Mouse (Mus musculus) liver, embryonic 11.5 days (tissue): Measurements from ENCODE around the gene Ehbp1l1. TPM values are rescaled to one million over a fixed set of nuclear protein-coding genes. Genes with fewer than 3 reads are reported as not detected.

Source experiments
- ATAC-seq: fragments of 200-750 bp; cut with Nextera tagmentation; replicated peaks from 2 replicates; pipeline ENCODE4 v1.8.0; 2017; ENCODE audit warnings: moderate number of reproducible peaks, mild to moderate bottlenecking, moderate TSS enrichment, moderate library complexity; ENCODE audit not compliant: low FRiP score
- DNase-seq: peaks from one replicate; pipeline ENCODE4 v3.0.0-alpha.2; 2017; ENCODE audit warnings: low spot score
- H3K27ac ChIP-seq: fragments of 300-500 bp; sonication (generic); 2 replicates; pipeline ENCODE4 v1.5.1; 2014; ENCODE audit warnings: mild to moderate bottlenecking, low read depth, low read length, control low read depth
- H3K27me3 ChIP-seq: fragments of 300-500 bp; sonication (generic); replicated peaks from 2 replicates; pipeline ENCODE4 v1.6.1; 2014; ENCODE audit warnings: low read length, mixed read lengths; ENCODE audit not compliant: control insufficient read depth, insufficient read depth
- H3K36me3 ChIP-seq: fragments of 300-500 bp; sonication (generic); 2 replicates; pipeline ENCODE4 v1.6.1; 2014; ENCODE audit warnings: mild to moderate bottlenecking, low read length, moderate library complexity, mixed read lengths; ENCODE audit not compliant: control insufficient read depth, insufficient read depth
- H3K4me1 ChIP-seq: fragments of 300-500 bp; sonication (generic); replicated peaks from 2 replicates; pipeline ENCODE4 v1.6.1; 2014; ENCODE audit warnings: low read length, mixed read lengths; ENCODE audit not compliant: control insufficient read depth, insufficient read depth
- H3K4me2 ChIP-seq: fragments of 300-500 bp; sonication (generic); 2 replicates; pipeline ENCODE4 v1.6.1; 2014; ENCODE audit warnings: mild to moderate bottlenecking, control low read depth, moderate library complexity
- H3K4me3 ChIP-seq: fragments of 300-500 bp; sonication (generic); 2 replicates; pipeline ENCODE4 v1.5.1; 2014; ENCODE audit warnings: low read depth, low read length, control low read depth
- H3K9ac ChIP-seq: fragments of 300-500 bp; sonication (generic); 2 replicates; pipeline ENCODE4 v1.6.1; 2014; ENCODE audit warnings: low read depth, low read length, control low read depth
- H3K9me3 ChIP-seq: fragments of 300-500 bp; sonication (generic); 2 replicates; pipeline ENCODE4 v1.6.1; 2016; ENCODE audit warnings: low read length, inconsistent platforms, mixed read lengths; ENCODE audit not compliant: control insufficient read depth
- WGBS: fragments of 180-500 bp; shearing (Covaris S2); extraction: QIAGEN DNeasy Blood & Tissue Kit; methylation state at CpG from one replicate; pipeline ENCODE4 v1.1.7; 2014; 5-methylcytosine and 5-hydroxymethylcytosine counted together
- polyA plus RNA-seq: library from polyadenylated mRNA; unstranded; fragments of >200 nt; fragmentation: Nextera tagmentation; extraction: Ambion mirVana; gene quantifications from 2 replicates; pipeline ENCODE4 v1.2.1, GENCODE M21; 2014

The Ehbp1l1 gene
- polyA plus RNA-seq, 1 experiment from 2014 or later: 67.1 TPM

DNA sequence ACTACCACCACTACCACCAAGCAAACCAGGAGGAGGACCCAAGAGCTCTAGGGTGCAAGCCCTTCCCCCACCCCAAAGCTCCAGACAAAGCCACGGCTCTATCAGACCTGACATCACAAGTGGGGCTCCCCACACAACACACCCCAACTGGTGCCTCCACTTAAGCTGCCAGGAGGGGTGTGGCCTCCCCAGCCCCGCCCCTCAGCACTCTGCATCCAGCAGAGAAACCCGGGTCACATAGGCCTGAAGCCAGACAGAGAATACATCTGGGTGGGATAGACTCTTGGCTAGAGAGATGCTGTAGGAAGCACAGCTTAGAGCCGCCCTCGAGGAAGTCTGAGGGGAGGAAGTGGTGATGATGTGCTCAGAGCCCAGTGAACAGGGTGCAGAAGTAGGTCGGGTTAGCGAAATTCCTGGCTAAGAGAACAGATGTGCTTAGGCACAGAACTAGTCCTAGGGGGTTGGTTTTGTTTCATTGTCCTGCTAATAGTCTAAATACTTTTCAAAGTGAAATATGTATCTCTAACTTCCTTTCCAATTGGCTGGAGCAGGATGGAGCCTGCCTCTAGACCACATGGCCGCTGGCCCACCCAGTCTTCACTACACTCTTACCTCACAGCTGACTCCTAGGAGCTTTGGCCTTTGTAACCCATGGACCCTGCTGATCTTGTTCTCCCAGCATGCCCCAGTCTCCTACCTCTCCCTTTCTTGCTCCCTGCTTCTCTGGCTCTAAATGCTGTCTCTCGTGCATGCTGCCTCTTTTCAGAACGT, 21.1 kb downstream of the Ehbp1l1 start:
- 0 out of 2 replicates have a peak overlapping the region, but pooled peaks have one; percentile 28 for H3K9ac ChIP-seq
- peaks cover 16% of the 10 kb centered on the region for H3K4me1 ChIP-seq
- DNase-seq (no peak), ATAC-seq (peak; percentile 78)
- peak overlapping the region; percentile 40; the same call in 1 of the 2 replicates for H3K27ac ChIP-seq
- peaks cover 50% of the 10 kb centered on the region for H3K36me3 ChIP-seq
- H3K9me3 ChIP-seq: no peaks in the 10 kb centered on the region
- H3K4me3 ChIP-seq: no peak overlapping the region
- 46% methylated on average over 10 of the region's 10 CpGs for WGBS
- no peak overlapping the region; the same call in 1 of the 2 replicates for H3K4me2 ChIP-seq
- H3K27me3 ChIP-seq: no peaks in the 10 kb centered on the region

DNA sequence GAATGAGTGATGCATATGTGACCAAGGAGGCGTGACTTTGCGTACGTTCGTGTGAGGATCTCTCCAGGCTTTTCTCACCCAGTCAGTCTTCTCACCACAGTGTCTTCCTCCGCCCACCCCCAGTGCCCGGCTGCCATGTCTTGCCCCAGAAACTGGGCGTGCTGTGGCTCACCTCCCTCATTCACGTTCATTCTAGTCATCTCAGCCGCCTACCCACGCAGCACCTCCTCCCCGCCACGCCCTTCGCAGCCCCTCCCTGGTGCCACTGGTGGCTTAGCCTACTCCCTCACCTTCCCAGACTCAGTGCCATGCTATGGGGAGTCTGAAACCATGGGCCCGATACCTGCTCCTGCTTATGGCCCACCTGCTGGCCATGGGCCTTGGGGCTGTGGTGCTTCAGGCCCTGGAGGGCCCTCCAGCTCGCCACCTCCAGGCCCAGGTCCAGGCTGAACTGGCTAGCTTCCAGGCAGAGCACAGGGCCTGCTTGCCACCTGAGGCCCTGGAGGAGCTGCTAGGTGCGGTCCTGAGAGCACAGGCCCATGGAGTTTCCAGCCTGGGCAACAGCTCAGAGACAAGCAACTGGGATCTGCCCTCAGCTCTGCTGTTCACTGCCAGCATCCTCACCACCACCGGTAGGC, 21.8 kb downstream of the Ehbp1l1 start, which contains the start of gene Kcnk7:
Gene Kcnk7, plus strand, starts transcription at position 205 of the 638 bp plus-strand sequence.
- 64% methylated on average over 17 of the region's 17 CpGs for WGBS
- H3K4me3 ChIP-seq: no peak within 1 kb of the TSS
- peak within 1 kb of the TSS; percentile 8; the same call in 1 of the 2 replicates for H3K4me2 ChIP-seq
- ATAC-seq (peak; percentile 40), DNase-seq (no peak)
- H3K9me3 ChIP-seq: no peaks in the 10 kb centered on the region
- peak within 1 kb of the TSS; percentile 40; the same call in 1 of the 2 replicates for H3K27ac ChIP-seq
- 0 out of 2 replicates have a peak within 1 kb of the TSS, but pooled peaks have one; percentile 28 for H3K9ac ChIP-seq
- peaks cover 50% of the 10 kb centered on the region for H3K36me3 ChIP-seq
- no peaks in the 10 kb centered on the region for H3K27me3 ChIP-seq
- H3K4me1 ChIP-seq: peaks cover 16% of the 10 kb centered on the region

DNA sequence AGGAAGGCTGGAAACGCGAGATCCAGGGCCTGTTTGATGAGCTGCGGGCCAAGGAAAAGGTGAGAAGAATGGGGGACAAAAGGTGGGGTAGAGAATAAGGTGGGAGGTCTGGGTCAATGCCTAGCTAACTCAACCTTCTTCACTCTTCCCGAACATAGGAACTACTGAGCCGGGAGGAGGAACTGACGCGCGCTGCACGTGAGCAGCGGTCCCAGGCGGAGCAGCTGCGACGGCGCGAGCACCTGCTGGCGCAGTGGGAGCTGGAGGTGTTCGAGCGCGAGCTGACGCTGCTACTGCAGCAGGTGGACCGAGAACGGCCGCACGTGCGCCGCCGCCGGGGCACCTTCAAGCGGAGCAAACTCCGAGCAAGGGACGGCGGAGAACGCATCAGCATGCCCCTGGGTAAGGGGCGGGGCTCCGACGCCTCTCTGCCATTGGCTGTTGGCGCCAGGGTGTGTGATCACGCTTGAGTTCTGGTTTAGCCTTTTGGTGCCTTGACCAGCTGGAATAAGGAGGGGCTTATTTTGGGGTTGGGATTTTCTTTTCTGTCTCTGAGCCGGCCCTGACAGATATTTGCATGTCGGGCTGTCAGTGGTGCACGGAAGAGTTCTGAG, 30.2 kb downstream of the Ehbp1l1 start:
- no peaks in the 10 kb centered on the region for H3K27me3 ChIP-seq
- H3K9me3 ChIP-seq: no peaks in the 10 kb centered on the region
- DNase-seq (no peak), ATAC-seq (no peak)
- H3K4me3 ChIP-seq: no peak overlapping the region
- 0 out of 2 replicates have a peak overlapping the region, but pooled peaks have one; percentile 26 for H3K4me2 ChIP-seq
- H3K27ac ChIP-seq: no peak overlapping the region
- 52% methylated on average over 41 of the region's 41 CpGs for WGBS
- H3K36me3 ChIP-seq: peaks cover 44% of the 10 kb centered on the region
- peaks cover 21% of the 10 kb centered on the region for H3K4me1 ChIP-seq
- H3K9ac ChIP-seq: no peak overlapping the region

DNA sequence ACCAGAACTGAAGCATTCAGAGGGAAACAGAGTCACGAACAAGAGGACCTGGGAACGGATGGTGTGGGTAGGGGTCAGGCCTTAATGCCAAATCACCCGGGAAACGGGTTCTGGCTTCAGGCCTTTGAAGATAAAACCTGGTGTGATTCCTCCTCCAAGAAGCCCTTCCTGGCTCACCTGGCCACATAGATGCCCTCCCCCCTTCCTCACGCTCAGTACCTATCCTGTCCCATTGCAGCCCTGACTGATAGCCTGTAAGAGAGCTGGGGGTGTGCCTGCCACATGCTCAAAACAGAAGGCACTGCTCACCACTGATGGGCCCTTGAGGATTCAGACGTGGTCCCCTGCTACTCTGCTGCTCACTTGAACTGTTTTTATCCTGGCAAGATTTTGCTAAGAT, 32.3 kb downstream of the Ehbp1l1 start:
- H3K27ac ChIP-seq: no peak overlapping the region
- peaks cover 30% of the 10 kb centered on the region for H3K4me1 ChIP-seq
- H3K4me2 ChIP-seq: no peak overlapping the region
- no peaks in the 10 kb centered on the region for H3K27me3 ChIP-seq
- H3K9me3 ChIP-seq: no peaks in the 10 kb centered on the region
- H3K9ac ChIP-seq: no peak overlapping the region
- H3K36me3 ChIP-seq: peaks cover 35% of the 10 kb centered on the region
- WGBS: 91% methylated on average over 6 of the region's 6 CpGs
- H3K4me3 ChIP-seq: no peak overlapping the region
- no peak for ATAC-seq
- no peak for DNase-seq

DNA sequence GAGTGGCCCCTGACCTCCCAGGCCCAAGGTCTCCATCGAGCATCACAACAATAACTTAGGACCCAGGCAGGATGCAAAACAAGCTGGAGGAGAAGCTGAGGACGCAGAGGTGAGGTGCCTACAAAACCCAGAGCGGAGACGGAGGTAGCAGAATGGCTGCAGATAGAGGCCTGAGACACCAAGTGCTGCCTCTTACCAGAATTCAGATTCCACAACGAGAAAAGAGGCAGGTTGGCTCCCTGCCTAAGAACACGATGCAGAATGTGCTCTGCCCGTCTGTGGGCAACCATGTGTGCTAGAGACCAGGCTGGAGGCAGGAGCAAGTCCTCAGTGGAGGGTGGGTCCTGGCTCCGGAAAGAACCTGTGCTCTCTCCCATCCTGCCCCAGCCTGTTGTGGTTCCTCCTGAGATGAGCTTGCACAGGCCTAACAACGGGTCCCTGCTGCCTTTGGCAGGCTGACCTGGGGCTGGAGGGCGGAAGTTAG, 33.2 kb downstream of the Ehbp1l1 start:
- H3K4me2 ChIP-seq: peak overlapping the region; percentile 99
- no peak for ATAC-seq
- WGBS: 68% methylated on average over 10 of the region's 10 CpGs
- DNase-seq: no peak
- H3K27me3 ChIP-seq: no peaks in the 10 kb centered on the region
- peak overlapping the region; percentile 91; the same call in 1 of the 2 replicates for H3K9ac ChIP-seq
- peaks cover 32% of the 10 kb centered on the region for H3K4me1 ChIP-seq
- H3K36me3 ChIP-seq: peaks cover 29% of the 10 kb centered on the region
- H3K9me3 ChIP-seq: no peaks in the 10 kb centered on the region
- peak overlapping the region; percentile 96 for H3K4me3 ChIP-seq
- peak overlapping the region; percentile 28 for H3K27ac ChIP-seq

DNA sequence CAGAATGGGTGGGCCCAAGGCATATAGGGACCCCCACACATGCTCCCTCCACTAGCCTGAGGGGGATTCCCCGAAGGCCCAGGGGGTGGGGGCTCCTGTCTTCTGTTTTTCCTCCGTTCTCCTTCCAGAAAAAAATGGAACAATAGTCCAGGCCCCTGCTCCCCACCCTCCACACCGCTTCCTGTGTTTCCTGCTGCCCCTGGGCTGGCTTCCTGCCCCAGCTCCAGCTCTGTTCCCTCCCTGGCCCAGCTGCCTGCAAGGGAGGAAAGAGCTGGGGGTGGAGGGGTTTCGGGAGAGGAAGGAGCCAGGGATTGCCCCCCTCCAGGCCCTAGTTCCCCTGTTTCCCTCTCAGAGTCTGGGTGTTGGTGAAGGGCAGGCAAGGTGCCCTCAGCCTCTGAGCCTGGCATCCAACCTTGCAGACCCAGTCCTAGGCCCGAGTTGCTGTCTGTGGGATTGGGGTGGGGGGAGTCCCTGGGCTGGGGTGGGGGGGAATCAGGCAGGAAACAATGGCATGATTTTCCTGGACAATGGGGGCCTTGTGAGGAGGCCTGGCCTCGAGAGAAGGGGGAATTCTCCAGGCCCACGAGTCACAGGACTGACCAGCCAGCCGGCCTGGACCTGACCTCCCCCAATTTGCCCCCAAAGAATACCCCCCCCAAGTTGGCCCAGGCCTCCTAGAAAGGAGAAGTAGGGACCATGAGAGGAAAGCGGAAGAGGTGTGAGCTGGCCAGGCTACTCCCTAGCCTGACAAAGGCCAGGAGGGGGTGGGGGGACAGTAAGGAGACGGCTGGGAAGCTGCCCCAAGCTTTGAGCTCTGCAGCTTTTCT, 33.8 kb downstream of the Ehbp1l1 start:
- peak overlapping the region; percentile 96 for H3K4me3 ChIP-seq
- H3K4me2 ChIP-seq: peak overlapping the region; percentile 99
- ATAC-seq (no peak), DNase-seq (no peak)
- WGBS: 48% methylated on average over 10 of the region's 10 CpGs
- peak overlapping the region; percentile 28 for H3K27ac ChIP-seq
- no peaks in the 10 kb centered on the region for H3K9me3 ChIP-seq
- H3K27me3 ChIP-seq: no peaks in the 10 kb centered on the region
- H3K9ac ChIP-seq: peak overlapping the region; percentile 91; the same call in 1 of the 2 replicates
- H3K36me3 ChIP-seq: peaks cover 24% of the 10 kb centered on the region
- peaks cover 39% of the 10 kb centered on the region for H3K4me1 ChIP-seq

DNA sequence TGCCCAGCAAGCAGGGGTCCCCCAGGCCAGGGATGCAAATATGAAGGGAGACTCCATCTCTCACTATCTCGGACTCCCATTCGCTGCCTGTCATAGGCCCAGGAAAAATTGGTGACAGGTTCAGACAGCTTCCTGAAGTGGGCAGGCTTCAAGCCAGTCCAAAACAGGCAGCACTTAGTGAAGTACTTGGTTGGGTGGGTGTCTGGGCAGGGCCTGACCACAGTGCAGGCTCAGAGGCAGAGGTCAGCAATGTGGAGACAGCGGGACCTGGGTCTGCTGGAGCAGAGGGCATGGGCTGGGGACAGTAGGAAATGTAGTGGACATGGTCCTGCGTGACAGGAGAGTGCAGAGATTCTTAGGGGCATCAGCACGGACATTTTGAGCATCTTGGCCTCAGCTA, 34.5 kb downstream of the Ehbp1l1 start:
- ATAC-seq: no peak

DNA sequence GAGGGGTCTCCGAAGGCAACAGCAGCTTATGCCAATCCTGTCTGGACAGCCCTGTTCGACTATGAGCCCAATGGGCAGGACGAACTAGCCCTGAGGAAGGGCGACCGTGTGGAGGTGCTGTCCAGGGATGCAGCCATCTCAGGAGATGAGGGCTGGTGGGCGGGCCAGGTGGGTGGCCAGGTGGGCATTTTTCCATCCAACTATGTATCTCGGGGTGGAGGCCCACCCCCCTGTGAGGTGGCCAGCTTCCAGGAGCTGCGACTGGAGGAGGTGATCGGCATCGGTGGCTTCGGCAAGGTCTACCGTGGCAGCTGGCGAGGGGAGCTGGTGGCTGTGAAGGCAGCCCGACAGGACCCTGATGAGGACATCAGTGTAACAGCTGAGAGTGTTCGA, 35.8 kb downstream of the Ehbp1l1 start:
- WGBS: 56% methylated on average over 15 of the region's 15 CpGs

More for the DNA sequence above, 34.5 kb downstream of the Ehbp1l1 start:
- Histone ChIP-seq H3K27me3 (no peaks in the 10 kb centered on the region), H3K9ac (peak overlapping the region; percentile 91), H3K36me3 (peaks cover 20% of the 10 kb centered on the region), H3K4me2 (peak overlapping the region; percentile 99), H3K4me1 (peaks cover 44% of the 10 kb centered on the region), H3K27ac (peak overlapping the region; percentile 28; the same call in 1 of the 2 replicates), H3K9me3 (no peaks in the 10 kb centered on the region), H3K4me3 (peak overlapping the region; percentile 96)
- 59% methylated on average over 5 of the region's 5 CpGs for WGBS
- DNase-seq: no peak

More for the DNA sequence above, 35.8 kb downstream of the Ehbp1l1 start:
- peaks cover 40% of the 10 kb centered on the region for H3K4me1 ChIP-seq
- H3K4me2 ChIP-seq: peak overlapping the region; percentile 99
- peak overlapping the region; percentile 91 for H3K9ac ChIP-seq
- peak overlapping the region; percentile 87 for H3K27ac ChIP-seq
- DNase-seq: no peak
- no peaks in the 10 kb centered on the region for H3K27me3 ChIP-seq
- peak overlapping the region; percentile 96 for H3K4me3 ChIP-seq
- peaks cover 28% of the 10 kb centered on the region for H3K36me3 ChIP-seq
- ATAC-seq: no peak
- no peaks in the 10 kb centered on the region for H3K9me3 ChIP-seq
